Mouse (Mus musculus) midbrain, embryonic 10.5 days (tissue): ENCODE data around the gene Rps6kl1. TPM values are rescaled to one million over a fixed set of nuclear protein-coding genes. Genes with fewer than 3 reads are reported as not detected.

Experiments used
- DNase-seq: peaks from one replicate; pipeline ENCODE4 v3.0.0-alpha.2; 2017; ENCODE audit warnings: low spot score
- H3K27ac ChIP-seq: fragments of 300-500 bp; sonication (generic); replicated peaks from 2 replicates; pipeline ENCODE4 v1.5.1; 2016; ENCODE audit warnings: mild to moderate bottlenecking
- H3K27me3 ChIP-seq: fragments of 300-500 bp; sonication (generic); 2 replicates; pipeline ENCODE4 v1.6.1; 2016; ENCODE audit warnings: low read depth, mild to moderate bottlenecking; ENCODE audit not compliant: poor library complexity, severe bottlenecking
- H3K36me3 ChIP-seq: fragments of 300-500 bp; sonication (generic); 2 replicates; pipeline ENCODE4 v1.6.1; 2016; ENCODE audit warnings: mild to moderate bottlenecking, moderate library complexity
- H3K4me1 ChIP-seq: fragments of 300-500 bp; sonication (generic); 2 replicates; pipeline ENCODE4 v1.6.1; 2016
- H3K4me3 ChIP-seq: fragments of 300-500 bp; sonication (generic); 2 replicates; pipeline ENCODE4 v1.5.1; 2016; ENCODE audit warnings: mild to moderate bottlenecking, moderate library complexity
- H3K9me3 ChIP-seq: fragments of 300-500 bp; sonication (generic); replicated peaks from 2 replicates; pipeline ENCODE4 v1.6.1; 2016; ENCODE audit warnings: mild to moderate bottlenecking
- WGBS: fragments of 180-500 bp; shearing (Covaris S2); methylation state at CpG from one replicate; pipeline ENCODE4 v1.1.7; 2016; 5-methylcytosine and 5-hydroxymethylcytosine counted together
- polyA plus RNA-seq: library from polyadenylated mRNA; unstranded; fragments of >200 nt; fragmentation: Nextera tagmentation; extraction: Ambion mirVana; gene quantifications from 2 replicates; pipeline ENCODE4 v1.2.1, GENCODE M21; 2016

The Rps6kl1 gene
- polyA plus RNA-seq, 1 experiment from 2014 or later, result 1.7 TPM

DNA sequence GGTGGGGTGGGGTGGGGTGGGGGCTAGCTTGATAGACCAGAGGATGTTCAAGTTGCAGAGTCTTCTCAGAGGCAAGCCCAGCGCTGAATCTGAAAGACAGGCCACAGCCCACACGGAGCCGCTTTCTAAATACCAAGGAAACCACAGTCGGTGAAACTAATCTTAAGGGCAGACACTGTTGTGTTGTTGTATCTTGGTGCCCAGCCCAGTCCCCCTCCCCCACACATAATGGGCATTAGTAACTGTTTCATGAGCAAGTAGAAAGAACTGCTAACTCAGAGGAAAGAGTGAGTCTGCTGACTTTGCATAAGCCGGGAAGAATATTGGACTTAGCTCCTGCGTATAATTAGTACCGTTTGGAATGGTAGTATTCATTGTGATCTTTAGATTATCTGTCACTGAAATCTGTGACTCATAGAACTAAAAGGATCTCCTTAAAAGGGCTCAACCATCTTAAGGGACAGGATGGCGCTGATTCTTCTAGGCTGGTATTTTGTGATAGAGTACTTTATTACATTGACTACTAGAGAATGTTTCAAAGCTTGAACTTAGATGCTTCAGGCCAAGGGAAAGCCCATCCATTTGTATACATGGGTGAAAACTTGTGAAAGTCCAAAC lies 24.0 kb downstream of the Rps6kl1 start:
- Histone ChIP-seq H3K36me3 (peaks cover 96% of the 10 kb centered on the region), H3K4me3 (no peak overlapping the region), H3K9me3 (no peaks in the 10 kb centered on the region), H3K4me1 (no peaks in the 10 kb centered on the region), H3K27ac (no peak overlapping the region), H3K27me3 (no peaks in the 10 kb centered on the region)
- 92% methylated on average over 8 of the region's 8 CpGs for WGBS
- DNase-seq, result no peak

DNA sequence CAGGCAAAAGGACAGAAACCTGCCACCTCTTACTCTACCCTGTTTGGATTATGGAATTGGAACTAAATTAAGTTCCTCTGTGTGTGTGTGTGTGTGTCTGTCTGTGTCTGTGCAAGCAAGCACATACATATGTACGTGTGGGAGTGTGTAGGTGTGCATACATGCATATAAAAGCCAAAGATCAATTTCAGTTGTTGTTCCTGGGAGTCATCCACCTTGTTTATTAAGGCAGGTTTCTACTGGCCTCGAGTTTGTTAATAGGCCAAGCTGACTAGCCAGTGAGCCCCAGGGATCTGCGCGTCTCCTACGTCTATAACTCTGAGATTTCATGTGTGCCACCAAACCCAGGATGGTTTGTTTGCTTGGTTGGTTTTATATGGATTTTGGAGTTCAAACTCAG lies 26.3 kb downstream of the Rps6kl1 start:
- Histone ChIP-seq H3K4me3 (no peak overlapping the region), H3K36me3 (peaks cover 99% of the 10 kb centered on the region), H3K9me3 (no peaks in the 10 kb centered on the region), H3K4me1 (no peaks in the 10 kb centered on the region), H3K27me3 (no peaks in the 10 kb centered on the region), H3K27ac (no peak overlapping the region)
- WGBS, result 92% methylated on average over 5 of the region's 5 CpGs
- no peak for DNase-seq

DNA sequence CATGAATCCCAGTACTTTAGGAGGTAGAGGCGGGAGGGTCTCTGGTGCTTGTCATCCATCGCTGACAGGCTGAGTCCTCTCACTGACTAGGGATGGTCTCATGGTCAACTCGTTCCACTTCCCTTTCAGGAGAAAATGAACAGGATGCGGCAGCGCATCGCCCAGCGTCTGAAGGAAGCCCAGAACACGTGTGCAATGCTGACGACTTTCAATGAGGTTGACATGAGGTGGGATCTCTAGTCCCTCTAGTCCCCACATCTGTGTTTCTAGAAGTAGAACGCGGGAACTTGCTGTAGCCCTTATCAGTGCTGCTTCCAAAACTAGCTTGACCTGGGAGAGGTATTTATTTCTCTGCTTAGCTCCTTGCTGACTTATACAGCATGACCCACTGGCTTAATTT lies 27.4 kb downstream of the Rps6kl1 start:
- no peaks in the 10 kb centered on the region for H3K9me3 ChIP-seq
- WGBS, result 96% methylated on average over 11 of the region's 11 CpGs
- H3K4me1 ChIP-seq, result no peaks in the 10 kb centered on the region
- H3K36me3 ChIP-seq, result peaks cover 100% of the 10 kb centered on the region
- no peak overlapping the region for H3K4me3 ChIP-seq
- no peak for DNase-seq
- H3K27me3 ChIP-seq, result no peaks in the 10 kb centered on the region
- no peak overlapping the region for H3K27ac ChIP-seq

DNA sequence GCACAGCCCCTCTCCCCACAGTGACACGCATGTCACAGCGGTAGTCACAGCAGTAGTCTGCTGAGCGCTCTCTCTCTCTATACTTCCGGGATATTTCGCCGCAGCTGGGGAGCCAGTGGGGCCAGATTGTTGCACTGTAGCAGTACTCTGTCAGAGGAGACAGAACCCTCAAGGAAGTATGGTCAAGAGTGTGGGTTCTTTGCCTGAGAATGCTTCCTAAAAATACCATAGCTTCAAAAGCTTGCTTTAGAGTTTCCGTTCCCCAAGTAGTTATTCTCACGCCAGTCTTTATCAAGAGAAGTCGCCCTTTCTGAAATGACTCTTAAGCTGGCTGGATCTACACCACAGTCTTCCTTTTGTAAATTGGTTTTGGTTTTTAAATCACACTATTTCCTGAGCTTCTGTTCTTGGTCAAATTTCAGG lies 27.9 kb downstream of the Rps6kl1 start:
- WGBS, result 95% methylated on average over 9 of the region's 9 CpGs
- Histone ChIP-seq H3K27ac (no peak overlapping the region), H3K4me3 (no peak overlapping the region), H3K4me1 (no peaks in the 10 kb centered on the region), H3K27me3 (no peaks in the 10 kb centered on the region), H3K9me3 (no peaks in the 10 kb centered on the region), H3K36me3 (peaks cover 100% of the 10 kb centered on the region)
- no peak for DNase-seq

DNA sequence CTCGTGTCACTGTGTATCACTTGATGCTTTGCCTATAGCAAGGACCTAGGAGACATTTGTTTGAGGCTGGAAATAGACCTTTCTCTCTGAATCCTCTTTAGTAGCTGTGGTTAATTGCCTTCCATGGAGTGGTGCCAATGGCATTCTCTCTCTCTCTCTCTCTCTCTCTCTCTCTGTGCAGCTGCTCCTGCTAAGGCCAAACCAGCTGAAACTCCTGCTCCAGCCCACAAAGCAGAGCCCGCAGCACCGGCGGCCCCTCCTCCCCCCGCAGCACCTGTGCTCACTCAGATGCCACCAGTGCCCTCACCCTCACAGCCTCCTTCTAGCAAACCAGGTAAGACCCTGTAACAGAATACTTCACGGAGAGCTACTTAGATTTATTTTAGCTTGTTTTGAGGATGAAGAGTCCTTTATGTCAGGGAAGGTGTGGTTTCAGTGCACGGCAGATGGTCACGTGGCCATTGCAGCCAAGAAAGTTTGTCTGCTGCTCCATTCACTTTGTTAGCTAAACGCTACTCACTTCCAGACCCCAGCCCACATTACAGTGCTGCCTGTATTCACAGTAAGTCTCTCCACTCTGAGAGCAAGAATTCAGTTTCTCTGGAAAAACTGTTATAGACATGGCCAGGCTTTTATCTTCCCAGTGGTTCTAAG lies 29.1 kb downstream of the Rps6kl1 start:
- Histone ChIP-seq H3K36me3 (peaks cover 99% of the 10 kb centered on the region), H3K27ac (no peak overlapping the region), H3K9me3 (no peaks in the 10 kb centered on the region), H3K27me3 (no peaks in the 10 kb centered on the region), H3K4me1 (no peaks in the 10 kb centered on the region), H3K4me3 (no peak overlapping the region)
- no peak for DNase-seq
- WGBS, result 96% methylated on average over 9 of the region's 9 CpGs

DNA sequence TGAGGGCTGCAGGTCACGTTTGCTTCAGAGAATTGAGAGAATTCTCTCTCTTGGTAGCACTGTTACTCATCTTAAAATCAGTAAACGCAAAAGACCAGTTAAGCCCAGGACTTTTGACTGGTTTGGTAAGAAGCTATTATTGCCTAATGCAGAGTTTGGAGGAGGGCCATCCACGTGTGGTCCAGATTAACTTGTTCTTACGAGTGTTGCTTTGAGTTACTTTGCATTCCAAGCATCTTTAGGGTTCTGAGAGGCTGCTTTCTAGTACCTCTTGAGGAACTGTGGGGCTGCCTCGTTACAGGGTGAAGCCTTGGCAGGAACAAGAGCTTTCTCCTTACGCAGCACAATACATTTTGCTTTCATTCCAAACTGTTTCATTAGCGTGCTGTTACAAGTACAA lies 35.4 kb downstream of the Rps6kl1 start:
- no peaks in the 10 kb centered on the region for H3K27me3 ChIP-seq
- H3K27ac ChIP-seq, result no peak overlapping the region
- peaks cover 68% of the 10 kb centered on the region for H3K36me3 ChIP-seq
- no peaks in the 10 kb centered on the region for H3K9me3 ChIP-seq
- no peak overlapping the region for H3K4me3 ChIP-seq
- WGBS, result 77% methylated on average over 7 of the region's 7 CpGs
- DNase-seq, result no peak
- H3K4me1 ChIP-seq, result peaks cover 22% of the 10 kb centered on the region

DNA sequence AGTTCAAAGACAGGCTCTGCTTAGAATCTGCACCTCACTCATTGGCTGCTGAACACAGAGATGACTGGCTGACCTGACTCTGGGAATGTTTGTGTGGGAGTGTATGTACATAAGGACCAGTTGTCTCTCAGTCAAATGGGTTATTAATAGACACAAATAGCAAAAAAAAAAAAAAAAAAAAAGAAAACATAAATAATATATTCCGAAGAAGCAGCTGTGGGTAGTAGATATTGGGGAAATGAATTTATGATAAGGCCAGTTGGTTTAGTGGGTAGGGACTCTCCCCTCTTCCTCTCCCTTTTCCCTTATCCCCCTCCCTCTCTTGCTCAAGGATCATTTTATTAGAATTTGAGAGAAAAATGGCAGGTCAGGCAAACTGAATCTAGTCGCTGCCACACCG lies 37.1 kb downstream of the Rps6kl1 start:
- Histone ChIP-seq H3K27ac (no peak overlapping the region), H3K4me1 (peaks cover 37% of the 10 kb centered on the region), H3K4me3 (no peak overlapping the region), H3K36me3 (peaks cover 50% of the 10 kb centered on the region), H3K27me3 (no peaks in the 10 kb centered on the region), H3K9me3 (no peaks in the 10 kb centered on the region)
- 98% methylated on average over 3 of the region's 3 CpGs for WGBS
- no peak for DNase-seq

DNA sequence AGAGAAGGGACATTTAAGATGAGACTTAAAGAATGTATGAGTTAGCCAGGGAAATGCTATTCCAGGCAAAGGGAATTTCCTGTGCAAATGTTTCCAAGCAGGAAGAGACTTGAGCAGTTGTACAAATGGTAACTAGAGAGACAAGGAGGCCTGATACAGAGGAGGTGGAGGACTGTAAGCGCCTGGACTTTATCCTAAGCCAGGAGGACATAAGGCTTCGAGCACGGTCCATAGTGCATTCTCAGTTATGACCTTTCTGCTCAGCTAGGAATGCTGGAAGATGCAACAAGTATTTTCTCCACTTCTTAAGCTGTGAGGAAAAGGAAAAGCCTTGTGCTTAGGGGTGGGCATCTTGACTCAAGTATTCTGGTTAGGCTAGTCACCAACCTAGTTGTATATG lies 37.7 kb downstream of the Rps6kl1 start:
- WGBS, result 96% methylated on average over 3 of the region's 3 CpGs
- Histone ChIP-seq H3K4me3 (no peak overlapping the region; the same call in 1 of the 2 replicates), H3K9me3 (no peaks in the 10 kb centered on the region), H3K27me3 (no peaks in the 10 kb centered on the region), H3K36me3 (peaks cover 44% of the 10 kb centered on the region), H3K4me1 (peaks cover 38% of the 10 kb centered on the region), H3K27ac (no peak overlapping the region)
- DNase-seq, result no peak

DNA sequence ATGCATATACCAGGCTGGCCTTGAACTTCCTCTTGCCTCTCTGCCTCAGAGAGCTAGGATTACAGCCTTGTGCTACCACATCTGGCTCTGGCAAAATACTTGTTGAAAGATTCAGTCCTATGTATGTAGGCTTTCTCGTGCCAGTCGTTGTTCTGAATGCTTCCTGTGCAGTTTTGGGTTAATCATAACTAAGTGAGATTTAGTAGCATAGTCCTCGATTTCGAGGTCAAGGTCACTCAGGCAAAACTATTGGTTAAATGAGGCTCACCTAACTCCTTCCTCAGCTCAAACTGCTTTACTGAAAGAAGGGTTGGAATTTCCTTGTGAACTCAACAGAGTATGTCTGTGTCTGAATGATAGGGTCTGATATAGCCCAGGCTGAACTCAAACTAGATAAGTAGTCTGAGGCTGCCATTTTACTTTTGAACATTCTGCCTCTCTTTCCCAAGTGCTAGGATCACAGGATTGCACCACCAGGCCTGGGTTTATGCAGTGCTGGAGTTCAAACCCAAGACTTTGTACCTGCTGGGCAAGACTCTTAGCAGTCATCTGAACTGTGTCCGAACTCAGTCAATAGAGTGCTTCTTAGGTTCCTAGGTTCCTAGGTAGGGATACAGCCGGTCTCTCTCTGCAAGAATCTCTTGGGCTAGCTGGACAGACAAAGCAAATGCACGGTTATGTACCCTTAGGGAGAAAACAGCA lies 38.4 kb downstream of the Rps6kl1 start:
- WGBS, result 90% methylated on average over 7 of the region's 7 CpGs
- Histone ChIP-seq H3K9me3 (no peaks in the 10 kb centered on the region), H3K4me3 (peak overlapping the region; percentile 100; the same call in 1 of the 2 replicates), H3K27ac (no peak overlapping the region), H3K4me1 (peaks cover 38% of the 10 kb centered on the region), H3K36me3 (peaks cover 38% of the 10 kb centered on the region), H3K27me3 (no peaks in the 10 kb centered on the region)
- no peak for DNase-seq

DNA sequence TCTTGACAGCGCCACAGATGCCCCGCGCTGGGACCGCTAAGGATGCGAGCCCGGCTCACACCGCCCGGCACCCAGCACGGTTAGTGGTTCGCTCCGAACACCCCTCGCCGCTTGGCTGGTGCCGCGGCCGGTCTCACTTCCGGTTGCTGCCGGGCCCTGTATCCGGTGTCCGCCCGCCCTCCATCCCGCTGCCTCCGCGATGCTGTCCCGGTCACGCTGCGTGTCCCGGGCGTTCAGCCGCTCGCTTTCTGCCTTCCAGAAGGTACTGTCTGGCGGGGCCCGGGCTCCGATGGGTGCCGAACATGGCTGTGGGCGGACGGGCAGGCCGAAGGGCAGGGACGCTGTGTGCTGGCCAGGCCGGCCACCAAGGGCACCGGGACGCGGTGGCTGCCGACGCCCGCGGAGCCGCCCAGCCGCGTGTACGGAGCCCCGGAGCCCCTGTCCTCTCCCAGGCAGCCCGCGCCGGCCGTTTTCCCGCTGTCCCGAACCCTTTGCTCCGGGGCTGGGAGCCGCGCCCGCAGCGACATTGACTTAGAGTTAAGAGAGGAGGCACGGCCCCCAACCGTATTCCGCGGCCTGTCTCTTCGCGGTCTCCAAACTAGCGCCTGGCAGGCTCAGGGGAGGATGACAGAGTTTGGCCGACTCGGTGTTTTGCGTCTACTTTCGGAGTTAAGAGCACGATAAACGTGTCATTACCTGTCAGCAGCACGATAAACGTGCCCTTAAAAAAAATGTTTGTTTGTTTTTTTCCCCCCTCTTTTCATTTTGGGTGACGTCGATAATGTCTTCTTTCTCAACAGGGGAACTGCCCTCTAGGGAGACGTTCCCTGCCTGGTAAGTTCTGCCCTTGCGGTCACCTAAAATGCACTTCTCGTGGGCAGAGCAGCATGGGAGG lies 40.1 kb downstream of the Rps6kl1 start, which contains the start of the genes Prox2 and Dlst:
TSS of gene Prox2 (minus strand) at position 62 of the 895 bp plus-strand sequence.
TSS of gene Dlst (plus strand) at position 136 of the 895 bp plus-strand sequence.
- Histone ChIP-seq H3K4me1 (peaks cover 48% of the 10 kb centered on the region), H3K36me3 (peaks cover 24% of the 10 kb centered on the region), H3K9me3 (no peaks in the 10 kb centered on the region), H3K27me3 (no peaks in the 10 kb centered on the region), H3K4me3 (peak within 1 kb of the TSS; percentile 100), H3K27ac (peak within 1 kb of the TSS; percentile 94)
- WGBS, result under 1% methylated on average over 83 of the region's 83 CpGs
- peak; percentile 92 for DNase-seq

DNA sequence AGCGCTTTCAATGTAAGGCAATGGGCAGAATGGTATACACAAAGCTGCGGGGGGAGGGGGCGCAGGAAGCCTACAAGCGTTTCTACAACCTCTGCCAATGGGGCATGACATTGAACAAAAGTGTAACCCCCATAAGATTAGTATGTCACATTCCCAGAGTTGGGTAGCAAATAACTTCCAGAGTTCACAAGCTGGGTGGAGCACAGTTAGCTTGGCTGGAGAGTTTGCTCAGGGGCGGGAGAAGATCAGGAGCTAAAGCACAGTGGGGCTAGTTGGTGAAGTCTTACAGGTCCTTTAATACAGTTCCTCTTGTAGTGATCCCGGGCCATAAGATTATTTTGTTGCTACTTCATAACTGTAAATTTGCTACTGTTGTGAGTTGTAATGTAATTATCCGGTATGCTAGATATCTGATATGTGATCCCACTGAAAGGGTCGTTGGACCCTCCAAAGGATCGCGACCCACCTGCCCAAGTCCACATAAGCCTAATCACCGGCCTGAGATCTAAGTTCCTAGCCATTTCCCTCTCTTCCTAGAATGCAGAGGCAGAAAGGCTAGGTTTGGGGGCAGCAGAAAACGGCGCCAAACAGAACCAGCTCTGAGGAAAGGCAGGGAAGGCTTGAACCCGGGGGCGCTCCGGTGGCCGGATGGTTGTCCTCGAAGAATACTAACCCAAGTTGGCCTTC lies 40.9 kb downstream of the Rps6kl1 start:
- WGBS, result 16% methylated on average over 18 of the region's 18 CpGs
- DNase-seq, result no peak
- peaks cover 48% of the 10 kb centered on the region for H3K4me1 ChIP-seq

DNA sequence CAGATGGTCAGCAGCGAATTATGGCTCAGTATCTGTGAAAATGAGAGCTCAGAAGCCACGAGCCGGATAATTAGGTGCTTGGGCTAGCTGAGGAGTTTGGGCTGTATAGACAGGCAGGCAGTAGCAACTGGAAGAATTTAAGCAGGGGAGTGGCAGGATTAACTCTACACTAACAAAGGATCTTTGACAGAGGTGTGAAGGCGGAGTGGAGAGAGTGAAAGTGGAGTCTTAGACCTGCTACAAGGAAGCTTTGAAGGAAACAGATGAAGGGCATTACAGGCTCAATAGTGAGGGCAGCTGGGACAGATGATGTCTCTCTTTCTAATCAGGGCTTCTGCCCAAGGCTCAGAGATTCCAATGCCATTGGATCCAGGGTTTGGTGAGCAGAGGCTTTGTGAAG lies 41.6 kb downstream of the Rps6kl1 start:
- H3K4me1 ChIP-seq, result peaks cover 48% of the 10 kb centered on the region
- H3K9me3 ChIP-seq, result no peaks in the 10 kb centered on the region
- WGBS, result 31% methylated on average over 4 of the region's 4 CpGs
- H3K36me3 ChIP-seq, result peaks cover 13% of the 10 kb centered on the region; the same call in 1 of the 2 replicates
- 0 out of 2 replicates have a peak overlapping the region, but pooled peaks have one; percentile 7 for H3K4me3 ChIP-seq
- H3K27me3 ChIP-seq, result no peaks in the 10 kb centered on the region
- no peak overlapping the region; the same call in 1 of the 2 replicates for H3K27ac ChIP-seq
- DNase-seq, result no peak

More for the DNA sequence above, 40.9 kb downstream of the Rps6kl1 start:
- Histone ChIP-seq H3K36me3 (peaks cover 20% of the 10 kb centered on the region), H3K27me3 (no peaks in the 10 kb centered on the region), H3K9me3 (no peaks in the 10 kb centered on the region), H3K4me3 (peak overlapping the region; percentile 100), H3K27ac (peak overlapping the region; percentile 94)
